Mouse (Mus musculus) neural tube, embryonic 11.5 days (tissue): ENCODE measurements around the gene Arhgap31. TPM values are rescaled to one million over a fixed set of nuclear protein-coding genes. Genes with fewer than 3 reads are reported as not detected.

ENCODE experiments used
- ATAC-seq: fragments of 200-750 bp; cut with Nextera tagmentation; 2 replicates; pipeline ENCODE4 v1.8.0; 2017; ENCODE audit warnings: moderate number of reproducible peaks, mild to moderate bottlenecking, moderate TSS enrichment, moderate library complexity; ENCODE audit not compliant: insufficient read depth, low FRiP score, low TSS enrichment
- DNase-seq: peaks from one replicate; pipeline ENCODE4 v3.0.0-alpha.2; 2015; ENCODE audit warnings: low spot score
- H3K27ac ChIP-seq: fragments of 300-500 bp; sonication (generic); 2 replicates; pipeline ENCODE4 v1.5.1; 2014; ENCODE audit warnings: low read depth, mild to moderate bottlenecking, low read length
- H3K27me3 ChIP-seq: fragments of 300-500 bp; sonication (generic); 2 replicates; pipeline ENCODE4 v1.6.1; 2014; ENCODE audit warnings: mild to moderate bottlenecking, low read length, mixed read lengths; ENCODE audit not compliant: control insufficient read depth, insufficient read depth
- H3K36me3 ChIP-seq: fragments of 300-500 bp; sonication (generic); 2 replicates; pipeline ENCODE4 v1.6.1; 2014; ENCODE audit warnings: mild to moderate bottlenecking, low read length, moderate library complexity, mixed read lengths; ENCODE audit not compliant: control insufficient read depth, insufficient read depth
- H3K4me1 ChIP-seq: fragments of 300-500 bp; sonication (generic); 2 replicates; pipeline ENCODE4 v1.6.1; 2014; ENCODE audit warnings: low read length, mixed read lengths; ENCODE audit not compliant: control insufficient read depth, insufficient read depth
- H3K4me2 ChIP-seq: fragments of 300-500 bp; sonication (generic); 2 replicates; pipeline ENCODE4 v1.6.1; 2014; ENCODE audit warnings: low read depth, mild to moderate bottlenecking, moderate library complexity
- H3K4me3 ChIP-seq: fragments of 300-500 bp; sonication (generic); 2 replicates; pipeline ENCODE4 v1.5.1; 2014; ENCODE audit warnings: low read depth, low read length
- H3K9ac ChIP-seq: fragments of 300-500 bp; sonication (generic); 2 replicates; pipeline ENCODE4 v1.6.1; 2014; ENCODE audit warnings: mild to moderate bottlenecking, low read length
- H3K9me3 ChIP-seq: fragments of 300-500 bp; sonication (generic); 2 replicates; pipeline ENCODE4 v1.6.1; 2016; ENCODE audit warnings: low read length; ENCODE audit not compliant: control insufficient read depth
- WGBS: fragments of 180-500 bp; shearing (Covaris S2); extraction: QIAGEN DNeasy Blood & Tissue Kit; methylation state at CpG from one replicate; pipeline ENCODE4 v1.1.7; 2014; 5-methylcytosine and 5-hydroxymethylcytosine counted together
- polyA plus RNA-seq: library from polyadenylated mRNA; unstranded; fragments of >200 nt; fragmentation: Nextera tagmentation; extraction: Ambion mirVana; gene quantifications from 2 replicates; pipeline ENCODE4 v1.2.1, GENCODE M21; 2014

Arhgap31 gene
- polyA plus RNA-seq, 1 experiment from 2014 or later = 7.7 TPM

- 61% methylated on average over 5 of the region's 5 CpGs for WGBS
- H3K36me3 ChIP-seq = no peaks in the 10 kb centered on the region
- H3K27ac ChIP-seq = no peak overlapping the region
- H3K9ac ChIP-seq = no peak overlapping the region
- no peaks in the 10 kb centered on the region for H3K27me3 ChIP-seq
- no peak for DNase-seq
- peaks cover 6% of the 10 kb centered on the region; the same call in 1 of the 2 replicates for H3K4me1 ChIP-seq
- no peaks in the 10 kb centered on the region for H3K9me3 ChIP-seq
- ATAC-seq = no peak
- H3K4me2 ChIP-seq = no peak overlapping the region
- H3K4me3 ChIP-seq = no peak overlapping the region
These were observed 43.1 kb upstream of the Arhgap31 start for GRCm38 (mm10) chr16:38756177-38756503.

GRCm38 (mm10) chr16:38755452-38756176 is 42.5 kb upstream of the Arhgap31 start:
- Histone ChIP-seq H3K9ac (no peak overlapping the region), H3K27ac (no peak overlapping the region), H3K4me3 (no peak overlapping the region), H3K27me3 (no peaks in the 10 kb centered on the region), H3K9me3 (no peaks in the 10 kb centered on the region), H3K36me3 (no peaks in the 10 kb centered on the region), H3K4me2 (no peak overlapping the region), H3K4me1 (peaks cover 6% of the 10 kb centered on the region; the same call in 1 of the 2 replicates)
- WGBS = 49% methylated on average over 7 of the region's 7 CpGs
- ATAC-seq (no peak), DNase-seq (no peak)

DNA sequence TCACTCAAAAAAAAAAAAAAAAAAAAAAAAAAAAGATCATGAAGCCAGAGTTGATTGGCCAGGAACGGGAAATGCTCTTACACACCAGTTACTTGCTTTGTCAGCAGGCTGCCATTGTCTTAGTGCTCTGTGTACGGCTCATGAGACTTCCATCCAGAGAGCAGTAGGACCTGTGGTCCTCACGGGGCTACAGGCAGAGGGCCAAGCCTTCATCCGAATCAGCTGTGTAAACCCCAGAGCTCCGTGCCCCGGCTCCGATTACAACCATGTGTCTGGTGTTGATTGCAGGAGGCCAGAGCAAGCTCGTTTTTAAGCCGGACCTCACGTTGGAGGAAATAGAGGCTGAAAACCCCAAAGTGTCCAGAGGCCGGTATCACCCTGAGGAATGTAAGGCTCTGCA is 40.6 kb upstream of the Arhgap31 start:
- WGBS = 44% methylated on average over 11 of the region's 11 CpGs
- ATAC-seq = no peak
- H3K4me3 ChIP-seq = no peak overlapping the region

DNA sequence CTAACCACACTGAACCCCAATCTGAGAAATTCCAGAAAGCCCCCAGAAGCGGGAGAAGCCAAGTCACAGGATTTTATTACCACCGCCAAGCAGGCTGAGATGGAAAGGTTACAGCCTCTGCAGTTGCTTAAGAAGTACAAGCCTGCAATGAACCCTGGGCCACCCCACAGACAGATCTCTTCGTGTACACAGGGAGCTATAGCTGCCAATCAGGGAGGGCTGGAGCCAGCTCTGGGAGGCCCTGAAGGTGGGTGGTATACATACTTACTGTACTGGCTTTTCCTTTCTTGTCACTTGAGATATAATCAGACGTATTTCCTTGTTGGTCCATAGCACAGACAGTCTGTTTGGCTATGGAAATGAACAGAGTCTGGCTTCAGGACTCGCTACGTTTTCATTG is 37.7 kb upstream of the Arhgap31 start:
- H3K4me2 ChIP-seq = no peak overlapping the region
- no peak for ATAC-seq
- H3K4me1 ChIP-seq = peaks cover 6% of the 10 kb centered on the region; the same call in 1 of the 2 replicates
- no peaks in the 10 kb centered on the region for H3K36me3 ChIP-seq
- no peaks in the 10 kb centered on the region for H3K9me3 ChIP-seq
- H3K4me3 ChIP-seq = no peak overlapping the region
- H3K27ac ChIP-seq = no peak overlapping the region
- 79% methylated on average over 6 of the region's 6 CpGs for WGBS
- no peak overlapping the region for H3K9ac ChIP-seq
- DNase-seq = no peak
- H3K27me3 ChIP-seq = no peaks in the 10 kb centered on the region

More for the DNA sequence above, 40.6 kb upstream of the Arhgap31 start:
- Histone ChIP-seq H3K36me3 (no peaks in the 10 kb centered on the region), H3K4me1 (peaks cover 6% of the 10 kb centered on the region; the same call in 1 of the 2 replicates), H3K27me3 (no peaks in the 10 kb centered on the region), H3K9ac (no peak overlapping the region), H3K27ac (no peak overlapping the region), H3K9me3 (no peaks in the 10 kb centered on the region), H3K4me2 (no peak overlapping the region)
- peak; percentile 30 for DNase-seq

GRCm38 (mm10) chr16:38743941-38744673 is 31.0 kb upstream of the Arhgap31 start:
- Histone ChIP-seq H3K4me3 (no peak overlapping the region), H3K4me2 (no peak overlapping the region), H3K27ac (no peak overlapping the region), H3K36me3 (no peaks in the 10 kb centered on the region), H3K9me3 (no peaks in the 10 kb centered on the region), H3K9ac (no peak overlapping the region), H3K4me1 (peaks cover 5% of the 10 kb centered on the region; the same call in 1 of the 2 replicates), H3K27me3 (no peaks in the 10 kb centered on the region)
- DNase-seq (no peak), ATAC-seq (no peak)
- 94% methylated on average over 10 of the region's 10 CpGs for WGBS

GRCm38 (mm10) chr16:38742659-38743131 is 29.6 kb upstream of the Arhgap31 start:
- DNase-seq = no peak

DNA sequence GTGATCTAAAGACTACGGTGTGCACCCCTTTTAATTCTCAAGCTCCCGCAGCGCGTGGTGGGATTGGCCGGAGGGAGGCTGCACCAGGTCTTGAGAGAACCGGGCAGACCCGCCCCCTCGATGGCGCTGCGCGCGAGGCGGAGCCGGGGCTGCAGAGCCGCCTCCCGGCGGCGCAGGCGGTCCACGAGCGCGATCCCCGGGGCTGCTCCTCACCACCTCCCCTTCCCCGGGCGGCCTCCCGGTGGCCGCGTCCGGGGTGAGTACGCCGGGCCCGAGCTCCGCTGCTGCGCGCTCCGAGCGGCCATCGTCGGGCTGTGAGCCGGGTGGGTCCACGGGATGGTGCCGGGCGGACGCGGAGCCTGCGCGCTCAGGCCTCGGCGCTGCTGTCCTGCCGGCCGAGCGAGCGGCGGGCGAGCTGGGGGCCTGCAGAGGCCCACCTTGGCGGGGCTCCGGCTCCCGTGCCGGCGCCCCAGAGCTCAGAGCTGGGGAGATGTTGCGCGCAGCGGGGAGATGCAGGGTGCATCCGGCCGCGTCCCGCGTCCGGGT is 29.1 kb upstream of the Arhgap31 start, which contains the start of gene B4galt4:
TSS of gene B4galt4 (plus strand) at position 152 of the 546 bp plus-strand sequence.
- 0 out of 2 replicates have a peak within 1 kb of the TSS, but pooled peaks have one; percentile 21 for H3K27ac ChIP-seq
- peak; percentile 87 for DNase-seq
- under 1% methylated on average over 59 of the region's 69 CpGs for WGBS
- peak within 1 kb of the TSS; percentile 78 for H3K9ac ChIP-seq
- peak within 1 kb of the TSS; percentile 65 for H3K4me2 ChIP-seq
- peaks cover 5% of the 10 kb centered on the region; the same call in 1 of the 2 replicates for H3K4me1 ChIP-seq
- H3K27me3 ChIP-seq = no peaks in the 10 kb centered on the region
- H3K9me3 ChIP-seq = no peaks in the 10 kb centered on the region
- peak within 1 kb of the TSS; percentile 62 for H3K4me3 ChIP-seq
- ATAC-seq = peak; percentile 96
- H3K36me3 ChIP-seq = no peaks in the 10 kb centered on the region

More at GRCm38 (mm10) chr16:38742659-38743131, 29.6 kb upstream of the Arhgap31 start:
- peak overlapping the region; percentile 65 for H3K4me2 ChIP-seq
- peak overlapping the region; percentile 62 for H3K4me3 ChIP-seq
- 0 out of 2 replicates have a peak overlapping the region, but pooled peaks have one; percentile 21 for H3K27ac ChIP-seq
- no peaks in the 10 kb centered on the region for H3K27me3 ChIP-seq
- no peaks in the 10 kb centered on the region for H3K9me3 ChIP-seq
- H3K9ac ChIP-seq = peak overlapping the region; percentile 78
- H3K36me3 ChIP-seq = no peaks in the 10 kb centered on the region
- 2% methylated on average over 13 of the region's 13 CpGs for WGBS
- peaks cover 5% of the 10 kb centered on the region; the same call in 1 of the 2 replicates for H3K4me1 ChIP-seq
- peak; percentile 60 for ATAC-seq

DNA sequence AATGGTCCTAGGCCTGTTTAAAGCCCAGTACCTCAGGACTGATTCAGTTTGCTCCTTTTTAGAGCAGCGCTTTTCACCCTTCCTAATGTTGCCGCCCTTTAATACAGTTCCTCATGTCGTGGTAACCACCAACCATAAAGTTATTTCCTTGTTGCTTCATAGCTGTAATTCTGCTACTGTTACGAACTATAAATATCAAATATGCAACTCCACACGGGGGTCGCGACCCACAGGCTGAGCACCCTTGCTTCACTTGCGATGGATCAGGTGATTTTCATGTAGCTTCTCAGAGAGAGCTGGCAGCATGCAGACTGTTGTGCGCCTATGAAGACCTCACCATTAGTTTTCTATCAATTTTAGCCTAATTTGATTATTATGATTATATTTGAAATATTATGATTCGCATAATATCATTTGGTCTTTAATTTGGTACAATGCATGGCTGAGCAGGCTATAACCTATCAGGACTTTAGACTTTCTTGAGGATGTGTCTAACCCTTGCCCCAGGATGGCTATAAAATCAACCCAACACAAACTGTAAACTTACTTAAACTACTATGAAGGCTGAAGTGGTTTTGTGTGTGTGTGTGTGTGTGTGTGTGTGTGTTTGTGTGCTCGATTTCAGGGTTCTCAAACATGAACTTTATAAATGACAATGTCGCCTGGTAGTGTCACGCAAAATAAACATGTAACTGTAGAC is 28.3 kb upstream of the Arhgap31 start:
- 86% methylated on average over 13 of the region's 13 CpGs for WGBS

More for the DNA sequence above, 28.3 kb upstream of the Arhgap31 start:
- H3K36me3 ChIP-seq = no peaks in the 10 kb centered on the region
- peak overlapping the region; percentile 65 for H3K4me2 ChIP-seq
- ATAC-seq (no peak), DNase-seq (no peak)
- no peak overlapping the region; the same call in 1 of the 2 replicates for H3K4me3 ChIP-seq
- peaks cover 5% of the 10 kb centered on the region; the same call in 1 of the 2 replicates for H3K4me1 ChIP-seq
- H3K9me3 ChIP-seq = no peaks in the 10 kb centered on the region
- H3K27me3 ChIP-seq = no peaks in the 10 kb centered on the region
- peak overlapping the region; percentile 78; the same call in 1 of the 2 replicates for H3K9ac ChIP-seq
- no peak overlapping the region for H3K27ac ChIP-seq
